Mouse (Mus musculus) cortical plate, adult 2 months (tissue): ENCODE data around the gene Ep400. TPM values are rescaled to one million over a fixed set of nuclear protein-coding genes. Genes with fewer than 3 reads are reported as not detected.

ENCODE experiments used
- H3K27ac ChIP-seq: fragments of 200-500 bp; 2 replicates; pipeline ENCODE4 v1.5.1; 2012; ENCODE audit warnings: low read length, control low read depth, inconsistent platforms; ENCODE audit not compliant: insufficient read depth
- H3K4me1 ChIP-seq: fragments of 200-500 bp; 2 replicates; pipeline ENCODE4 v1.6.1; 2011; ENCODE audit warnings: low read length; ENCODE audit not compliant: control insufficient read depth, insufficient read depth
- H3K4me3 ChIP-seq: fragments of 200-500 bp; 2 replicates; pipeline ENCODE4 v1.5.1; 2011; ENCODE audit warnings: mild to moderate bottlenecking, low read length, control low read depth; ENCODE audit not compliant: insufficient read depth
- CTCF ChIP-seq: fragments of 200-500 bp; IDR thresholded peaks from 2 replicates; pipeline ENCODE4 v1.5.1; 2011; ENCODE audit warnings: mild to moderate bottlenecking, control low read depth, low read length; ENCODE audit not compliant: insufficient read depth; ENCODE audit errors: extremely low read depth
- POLR2A ChIP-seq: fragments of 200-500 bp; IDR thresholded peaks from 2 replicates; pipeline ENCODE4 v1.6.1; 2011; ENCODE audit warnings: mild to moderate bottlenecking, low read length, control low read depth; ENCODE audit not compliant: insufficient read depth; ENCODE audit errors: extremely low read depth
- polyA plus RNA-seq: library from polyadenylated mRNA; depleted of rRNA; stranded (reverse); fragments of >200 nt; gene quantifications from 2 replicates; pipeline ENCODE4 v1.2.3, GENCODE M21; 2012; rRNA removed

Ep400 gene
- 26.8 TPM in 2 replicates for polyA plus RNA-seq

- Histone ChIP-seq H3K4me3 (peak within 1 kb of the TSS; percentile 57), H3K27ac (peak within 1 kb of the TSS; percentile 71; the same call in 1 of the 2 replicates), H3K4me1 (peaks cover 2% of the 10 kb centered on the region)
- TF ChIP-seq CTCF (peak; percentile 54), POLR2A (peak; percentile 82)
Observed at GRCm38 (mm10) chr5:110770448-110771158, at the start of gene Ep400. Ep400 (minus strand) TSS chr5:110770717.

GRCm38 (mm10) chr5:110809667-110810325 lies 39.3 kb upstream of the Ep400 start, which contains the start of gene Ulk1:
Ulk1 (minus strand) TSS chr5:110810097.
- no peak for TF ChIP-seq CTCF
- TF ChIP-seq POLR2A: peak; percentile 95
- Histone ChIP-seq H3K4me3 (peak within 1 kb of the TSS; percentile 49), H3K27ac (peak within 1 kb of the TSS; percentile 72; the same call in 1 of the 2 replicates), H3K4me1 (peaks cover 5% of the 10 kb centered on the region; the same call in 1 of the 2 replicates)

- H3K4me3 ChIP-seq: peak overlapping the region; percentile 49
- TF ChIP-seq POLR2A (no peak), CTCF (no peak)
- peaks cover 5% of the 10 kb centered on the region; the same call in 1 of the 2 replicates for H3K4me1 ChIP-seq
- no peak overlapping the region for H3K27ac ChIP-seq
Observed at GRCm38 (mm10) chr5:110808821-110809666, 38.5 kb upstream of the Ep400 start.

GRCm38 (mm10) chr5:110808061-110808631 lies 37.6 kb upstream of the Ep400 start:
- 0 out of 2 replicates have a peak overlapping the region, but pooled peaks have one; percentile 29 for H3K27ac ChIP-seq
- TF ChIP-seq POLR2A: peak; percentile 25; the same call in 1 of the 2 replicates
- no peak for TF ChIP-seq CTCF
- H3K4me3 ChIP-seq: peak overlapping the region; percentile 49
- H3K4me1 ChIP-seq: peaks cover 5% of the 10 kb centered on the region; the same call in 1 of the 2 replicates

DNA sequence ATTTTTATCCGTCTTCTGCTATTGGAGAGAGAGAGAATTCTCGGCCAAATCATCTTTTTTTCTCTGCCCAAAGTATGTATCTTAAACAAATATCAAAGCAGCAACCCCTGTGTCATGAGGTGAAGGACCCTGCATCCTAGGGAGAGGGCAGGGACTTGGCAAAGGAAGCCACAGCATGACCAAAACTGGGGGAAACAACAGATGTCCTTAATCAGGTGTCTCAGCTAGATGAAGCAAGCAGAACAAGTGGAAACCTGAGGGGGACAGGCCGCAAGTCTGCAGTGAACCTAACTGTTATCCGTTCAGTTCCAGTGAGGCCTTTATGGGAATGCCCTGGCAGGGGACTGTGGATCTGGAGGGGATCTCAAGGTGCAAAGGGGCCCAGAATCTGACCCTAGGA lies 36.9 kb upstream of the Ep400 start:
- peaks cover 5% of the 10 kb centered on the region; the same call in 1 of the 2 replicates for H3K4me1 ChIP-seq
- TF ChIP-seq CTCF (no peak), POLR2A (no peak)
- H3K4me3 ChIP-seq: peak overlapping the region; percentile 49; the same call in 1 of the 2 replicates
- H3K27ac ChIP-seq: 0 out of 2 replicates have a peak overlapping the region, but pooled peaks have one; percentile 33

GRCm38 (mm10) chr5:110806676-110807075 lies 36.2 kb upstream of the Ep400 start:
- no peak for TF ChIP-seq POLR2A
- TF ChIP-seq CTCF: no peak
- Histone ChIP-seq H3K27ac (no peak overlapping the region), H3K4me1 (peaks cover 5% of the 10 kb centered on the region; the same call in 1 of the 2 replicates), H3K4me3 (no peak overlapping the region)

GRCm38 (mm10) chr5:110806154-110806553 lies 35.6 kb upstream of the Ep400 start:
- Histone ChIP-seq H3K4me3 (no peak overlapping the region), H3K27ac (no peak overlapping the region), H3K4me1 (peaks cover 5% of the 10 kb centered on the region; the same call in 1 of the 2 replicates)
- TF ChIP-seq CTCF (no peak), POLR2A (no peak)

GRCm38 (mm10) chr5:110804012-110804743 lies 33.7 kb upstream of the Ep400 start:
- Histone ChIP-seq H3K4me1 (peaks cover 5% of the 10 kb centered on the region; the same call in 1 of the 2 replicates), H3K27ac (no peak overlapping the region), H3K4me3 (no peak overlapping the region)
- TF ChIP-seq CTCF: no peak
- TF ChIP-seq POLR2A: no peak
